Mouse (Mus musculus) lung, postnatal 4 days (tissue): ENCODE measurements around the gene Elfn1.
A peak's percentile ranks its signal among the peaks of the same experiment; 100 is the strongest.

Experiments used
- DNase-seq, 2 experiments: peaks; one replicate each; pipeline ENCODE4 v3.0.0; 2021

Gene Elfn1

GRCm38 (mm10) chr5:139977476-139977875 lies 69.7 kb downstream of the Elfn1 start:
- DNase-seq: no peak

GRCm38 (mm10) chr5:139978525-139979276 lies 71.0 kb downstream of the Elfn1 start:
- peak in 1 of 2 experiments; percentile 23 for DNase-seq

DNA sequence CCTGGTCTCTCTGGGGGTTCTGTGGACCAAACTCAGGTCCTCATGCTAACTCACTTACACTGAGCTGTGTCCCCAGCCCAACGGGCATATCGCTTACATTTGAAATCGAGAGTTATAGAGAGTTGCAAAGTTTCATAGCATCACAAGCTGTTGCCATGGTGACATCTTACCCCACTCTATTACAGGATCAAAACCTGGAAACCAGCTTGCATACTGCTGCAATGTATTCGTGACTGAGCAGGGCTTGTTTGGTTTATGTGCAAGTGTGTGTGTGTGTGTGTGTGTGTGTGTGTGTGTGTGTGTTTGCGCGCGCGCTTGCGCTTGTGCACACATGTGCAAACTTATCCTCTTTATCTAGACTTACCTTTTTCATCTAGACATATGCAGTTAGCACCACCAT lies 71.6 kb downstream of the Elfn1 start:
- DNase-seq: no peak

DNA sequence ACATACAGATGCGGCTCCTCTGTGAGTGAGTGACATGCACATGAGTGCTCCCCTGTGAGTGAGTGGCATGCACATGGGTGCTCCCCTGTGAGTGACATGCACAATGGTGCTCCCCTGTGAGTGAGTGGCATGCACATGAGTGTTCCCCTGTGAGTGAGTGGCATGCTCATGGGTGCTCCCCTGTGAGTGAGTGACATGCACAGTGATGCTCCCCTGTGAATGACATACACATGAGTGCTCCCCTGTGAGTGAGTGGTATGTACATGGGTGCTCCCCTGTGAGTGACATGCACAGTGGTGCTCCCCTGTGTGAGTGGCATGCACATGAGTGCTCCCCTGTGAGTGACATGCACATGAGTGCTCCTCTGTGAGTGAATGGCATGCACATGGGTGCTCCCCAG lies 74.2 kb downstream of the Elfn1 start:
- no peak for DNase-seq

GRCm38 (mm10) chr5:139985073-139985746 lies 77.5 kb downstream of the Elfn1 start:
- DNase-seq: no peak

DNA sequence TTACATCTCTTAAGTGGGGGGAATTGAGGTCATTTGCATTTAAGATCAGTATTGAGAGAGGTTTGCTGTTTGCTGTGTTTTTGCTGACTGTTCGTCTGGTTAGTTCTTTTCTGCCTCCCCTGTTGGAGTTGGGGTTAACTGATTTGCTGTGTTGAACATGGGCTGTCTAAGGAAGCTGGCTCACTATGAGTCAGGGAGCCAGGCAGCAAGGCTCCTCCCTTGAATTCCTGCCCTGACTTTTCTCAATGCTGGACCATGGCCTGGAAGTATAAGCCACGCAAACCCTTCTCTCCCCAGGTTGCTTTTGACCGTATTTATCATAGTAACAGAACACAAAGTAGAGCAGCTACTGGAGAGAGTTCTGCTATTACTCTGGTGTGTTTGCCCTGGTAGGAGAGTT lies 83.8 kb downstream of the Elfn1 start:
- no peak for DNase-seq

DNA sequence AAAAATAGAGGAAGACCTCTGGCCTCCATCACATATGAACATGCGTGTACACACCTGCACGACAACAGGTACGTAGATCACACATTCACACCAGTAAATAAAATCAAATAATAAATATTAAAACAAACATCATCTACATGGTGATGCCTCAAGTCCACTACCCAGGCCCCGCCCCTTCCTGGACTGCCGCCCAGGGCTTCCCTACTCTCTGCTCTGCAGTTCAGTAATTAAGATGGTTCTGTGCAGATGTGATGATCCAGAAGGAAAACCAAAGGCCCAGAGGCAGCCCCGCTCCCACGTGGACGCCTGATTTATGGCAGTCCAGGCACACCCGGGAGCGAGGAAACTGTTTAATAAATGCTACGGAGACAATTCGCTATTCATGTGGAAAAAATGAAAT lies 90.6 kb downstream of the Elfn1 start:
- DNase-seq: peak; percentile 14 to 41

GRCm38 (mm10) chr5:139998916-139999315 lies 91.2 kb downstream of the Elfn1 start:
- no peak for DNase-seq

GRCm38 (mm10) chr5:140002541-140002940 lies 94.8 kb downstream of the Elfn1 start:
- DNase-seq: no peak

DNA sequence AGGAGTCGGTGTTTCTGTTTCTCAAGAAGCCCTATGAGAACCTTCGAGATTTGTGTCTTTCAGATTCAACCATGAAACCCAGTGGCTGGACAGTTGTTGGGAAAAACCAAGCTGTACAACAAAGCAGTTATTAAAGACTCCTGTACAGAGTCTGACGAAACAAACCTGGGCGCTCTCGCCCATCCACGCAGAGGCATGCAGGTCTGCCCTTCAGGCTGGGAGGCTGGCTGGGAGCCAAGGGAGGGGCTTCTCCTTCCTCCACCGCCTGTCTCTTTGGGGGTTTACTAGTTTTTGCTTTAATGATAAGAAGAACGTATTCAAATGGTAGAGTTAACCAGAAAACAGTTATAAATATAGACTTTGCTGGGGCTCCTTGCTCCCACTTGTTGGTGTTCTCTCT lies 99.1 kb downstream of the Elfn1 start:
- DNase-seq: no peak

GRCm38 (mm10) chr5:140007656-140008522 lies 100.1 kb downstream of the Elfn1 start:
- DNase-seq: no peak

GRCm38 (mm10) chr5:140008523-140008806 lies 100.7 kb downstream of the Elfn1 start:
- DNase-seq: no peak

- DNase-seq: no peak
These were observed 101.4 kb downstream of the Elfn1 start for GRCm38 (mm10) chr5:140009083-140009655.

DNA sequence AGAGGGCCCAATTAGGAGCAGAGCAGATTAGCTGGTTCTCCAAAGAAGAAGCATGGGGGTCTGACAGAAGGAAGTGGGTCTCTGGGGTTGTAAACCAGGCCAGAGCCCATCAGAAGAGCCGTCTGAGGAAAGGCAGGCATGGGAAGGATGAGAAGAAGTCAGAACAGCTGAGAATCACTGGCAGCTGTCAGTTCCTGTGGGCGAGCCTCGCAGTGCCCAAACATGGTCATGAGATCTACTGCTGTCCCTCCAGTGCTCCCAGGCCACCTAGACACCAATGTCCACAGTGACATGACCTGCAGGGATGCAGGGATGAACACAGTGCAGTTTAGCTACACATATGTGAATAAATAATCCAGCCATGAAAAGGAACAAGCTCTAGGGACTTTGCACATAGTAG lies 102.7 kb downstream of the Elfn1 start:
- DNase-seq: no peak

DNA sequence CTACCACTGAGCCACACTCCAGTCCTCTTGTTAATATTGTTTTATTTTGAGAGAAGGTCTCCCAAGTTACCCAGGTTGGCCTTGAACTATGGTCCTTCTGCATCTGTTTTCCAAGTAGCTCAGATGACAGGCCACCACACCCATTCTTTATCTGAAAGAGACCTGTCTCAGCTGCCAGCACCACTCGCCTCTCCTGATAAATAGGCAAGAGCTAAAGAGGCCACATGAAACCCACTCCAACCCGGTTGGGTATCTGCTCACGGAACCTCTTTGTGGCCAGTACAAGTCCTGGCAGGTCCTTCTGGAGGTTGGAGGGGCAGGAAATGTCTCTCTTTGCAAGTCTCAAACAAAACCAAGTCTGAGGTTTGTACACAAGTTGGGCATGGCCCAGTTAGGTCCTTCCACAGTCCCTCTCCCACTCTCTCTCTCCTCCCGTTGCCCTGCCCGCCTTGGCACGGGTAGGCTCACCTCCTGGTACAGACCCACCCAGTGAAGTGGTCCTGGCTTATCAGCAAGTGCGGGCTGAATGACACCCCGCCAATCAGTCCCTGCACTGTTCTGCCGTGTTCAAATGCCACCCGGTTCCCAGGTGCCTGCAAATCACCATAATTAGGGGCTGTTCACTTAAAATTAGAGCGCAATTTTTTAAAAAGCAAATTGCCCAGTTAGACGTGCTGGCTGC lies 104.7 kb downstream of the Elfn1 start:
- no peak for DNase-seq

- no peak for DNase-seq
These were observed 105.9 kb downstream of the Elfn1 start for GRCm38 (mm10) chr5:140013652-140014051.

GRCm38 (mm10) chr5:140016896-140017295 lies 109.2 kb downstream of the Elfn1 start:
- no peak for DNase-seq

DNA sequence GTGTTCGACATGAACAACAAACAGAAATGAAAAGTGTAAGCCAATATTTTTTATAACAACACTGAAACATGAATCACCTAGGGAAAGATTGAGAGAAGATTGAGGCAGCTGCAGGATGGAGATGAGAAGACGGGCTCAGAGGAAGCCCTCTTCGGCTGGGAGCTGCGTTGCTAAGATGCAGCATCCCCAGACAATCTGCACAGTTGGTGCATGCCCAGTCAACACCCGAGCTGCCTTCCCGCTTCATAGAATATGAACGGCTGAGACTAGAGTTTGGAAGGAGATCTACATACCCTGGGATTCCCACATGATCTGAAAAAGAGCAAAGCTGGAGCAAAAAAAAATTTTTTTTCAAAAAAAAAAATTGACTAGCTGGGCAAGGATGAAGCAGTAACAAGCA lies 111.0 kb downstream of the Elfn1 start:
- no peak for DNase-seq

- DNase-seq: no peak
These were observed 111.9 kb downstream of the Elfn1 start for GRCm38 (mm10) chr5:140019616-140020015.

- DNase-seq: no peak
These were observed 114.0 kb downstream of the Elfn1 start for GRCm38 (mm10) chr5:140021755-140022154.

DNA sequence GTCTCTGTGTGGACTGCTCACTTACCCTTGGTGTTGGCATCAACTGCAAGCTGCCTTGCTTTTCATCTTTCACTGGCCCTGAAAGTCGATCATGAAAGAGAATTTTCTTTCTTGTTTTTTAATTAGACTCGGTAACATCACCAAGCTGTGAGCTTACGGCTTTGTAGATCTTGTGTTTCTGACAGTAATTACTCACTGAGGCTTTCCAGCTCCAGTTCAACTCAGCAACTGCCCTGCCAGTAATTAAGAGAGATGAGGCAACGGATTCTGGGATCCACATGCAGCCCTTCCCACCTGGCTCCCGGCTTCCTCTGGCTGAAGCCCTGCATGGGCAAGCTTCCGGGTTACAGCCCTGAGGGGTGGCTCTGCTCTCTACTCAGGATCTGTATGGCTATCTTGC lies 115.1 kb downstream of the Elfn1 start:
- no peak for DNase-seq

DNA sequence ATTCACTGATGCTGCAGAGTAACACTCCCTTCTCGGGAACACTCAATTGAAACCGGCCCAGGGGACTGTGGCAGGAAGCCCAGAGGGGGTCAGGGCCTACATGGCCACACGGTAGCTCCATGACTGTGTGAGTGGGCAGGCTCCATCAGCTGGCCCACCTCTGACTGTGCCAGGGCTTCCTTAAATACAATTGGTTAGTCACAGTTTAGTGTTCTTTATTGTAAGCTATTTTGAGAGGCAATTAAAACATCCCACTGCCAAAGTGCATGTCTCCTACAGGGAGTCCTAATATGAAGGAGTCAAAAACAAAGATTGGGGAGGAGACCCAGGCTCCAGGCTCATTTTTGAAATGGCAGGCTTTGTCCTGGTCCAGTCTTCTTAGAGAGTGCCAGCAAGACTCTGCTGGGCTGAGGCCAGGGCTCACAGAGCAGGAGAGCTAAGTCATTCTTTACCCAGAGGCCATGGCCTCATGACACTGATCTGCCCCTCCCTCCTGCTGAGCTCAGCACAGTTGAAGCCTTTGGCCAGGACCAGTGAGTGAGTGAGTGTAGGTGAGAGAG lies 116.3 kb downstream of the Elfn1 start:
- peak; percentile 22 to 62 for DNase-seq
